Mouse (Mus musculus): ENCODE results near the gene Ugt1a10.

DNA sequence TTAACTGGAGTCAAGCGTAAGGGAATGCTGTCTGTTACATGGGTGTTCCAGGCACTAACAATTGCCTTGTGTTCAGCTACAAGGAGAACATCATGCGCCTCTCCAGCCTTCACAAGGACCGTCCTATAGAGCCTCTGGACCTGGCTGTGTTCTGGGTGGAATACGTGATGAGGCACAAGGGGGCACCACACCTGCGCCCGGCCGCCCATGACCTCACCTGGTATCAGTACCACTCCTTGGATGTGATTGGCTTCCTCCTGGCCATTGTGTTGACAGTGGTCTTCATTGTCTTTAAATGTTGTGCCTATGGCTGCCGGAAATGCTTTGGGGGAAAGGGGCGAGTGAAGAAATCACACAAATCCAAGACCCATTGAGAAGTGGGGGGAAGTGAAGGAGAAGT, 162.9 kb downstream of the Ugt1a10 start:
- TF ChIP-seq CTCF (IDR thresholded peaks at IDR 0.05; ENCODE audit: insufficient read depth, low read depth, low read length) (no peak), POLR2A (IDR thresholded peaks at IDR 0.05; ENCODE audit: insufficient read depth, low read depth, low read length) (no peak)

Measured in olfactory bulb, adult 2 months (tissue).